Mouse (Mus musculus) neutrophil, adult 5-6 weeks (primary cell): ENCODE data around the gene Polr3k. TPM values are rescaled to one million over a fixed set of nuclear protein-coding genes. Genes with fewer than 3 reads are reported as not detected.

Source experiments
- ATAC-seq: fragments of 151-379, 151-347 bp; 2 replicates; pipeline ENCODE4 v1.8.0; 2017; ENCODE audit warnings: mild to moderate bottlenecking, moderate TSS enrichment; ENCODE audit not compliant: insufficient number of reproducible peaks, poor library complexity, low FRiP score, severe bottlenecking; ENCODE audit errors: extremely low read depth
- total RNA-seq: library from RNA; stranded (forward); fragments of 200-1000 nt; gene quantifications from 2 replicates; pipeline ENCODE4 v1.2.3, GENCODE M21; 2017

The Polr3k gene
- 12.5 and 14.1 TPM in 2 replicates for total RNA-seq

GRCm38 (mm10) chr2:181863791-181864535, at the start of gene Polr3k:
Gene Polr3k, plus strand, starts transcription at chr2:181864337.
- peak; percentile 99 for ATAC-seq

- no peak for ATAC-seq
These were observed 35.0 kb upstream of the Polr3k start for GRCm38 (mm10) chr2:181829032-181829650.

GRCm38 (mm10) chr2:181832745-181833144, 31.4 kb upstream of the Polr3k start:
- ATAC-seq = no peak

- peak; percentile 95 for ATAC-seq
These were observed 26.5 kb upstream of the Polr3k start, which contains the start of gene Pcmtd2 for GRCm38 (mm10) chr2:181837372-181838292. Gene Pcmtd2, plus strand, starts transcription at chr2:181837854.

GRCm38 (mm10) chr2:181838293-181838680, 25.9 kb upstream of the Polr3k start:
- ATAC-seq = no peak

- ATAC-seq = no peak
These were observed 18.3 kb upstream of the Polr3k start for GRCm38 (mm10) chr2:181845709-181846394.

GRCm38 (mm10) chr2:181864536-181864860, 361 bp downstream of the Polr3k start:
- no peak for ATAC-seq

- no peak; the same call in 1 of the 2 replicates for ATAC-seq
These were observed 2.8 kb downstream of the Polr3k start for GRCm38 (mm10) chr2:181866931-181867330.

GRCm38 (mm10) chr2:181871039-181871438, 6.9 kb downstream of the Polr3k start:
- ATAC-seq = no peak

GRCm38 (mm10) chr2:181878903-181879302, 14.8 kb downstream of the Polr3k start:
- no peak for ATAC-seq

- no peak for ATAC-seq
These were observed 19.0 kb downstream of the Polr3k start for GRCm38 (mm10) chr2:181883022-181883749.

- ATAC-seq = no peak
These were observed 53.7 kb downstream of the Polr3k start for GRCm38 (mm10) chr2:181917861-181918260.

- peak; percentile 91 for ATAC-seq
These were observed 54.4 kb downstream of the Polr3k start for GRCm38 (mm10) chr2:181918501-181918900.

Other genes with a start within 250 kb of the Polr3k start
- not detected in 2 replicates for gene Gm29797, start 207.3 kb upstream of the Polr3k start, total RNA-seq
- not detected in 2 replicates for gene Sox18, start 192.7 kb upstream of the Polr3k start, total RNA-seq
- 18.4 and 24.7 TPM in 2 replicates for gene Tcea2, start 184.0 kb upstream of the Polr3k start, total RNA-seq
- 175 and 197 TPM in 2 replicates for gene Rgs19, start 170.4 kb upstream of the Polr3k start, total RNA-seq
- gene Lkaaear1, start 165.9 kb upstream of the Polr3k start, total RNA-seq = not detected in 2 replicates
- 0.49 and 0.81 TPM in 2 replicates for gene Oprl1, start 149.3 kb upstream of the Polr3k start, total RNA-seq
- gene Myt1, start 101.0 kb upstream of the Polr3k start, total RNA-seq = 0.58 TPM in 1 of 2 replicates, not detected in the other
- gene Pcmtd2, start 26.5 kb upstream of the Polr3k start, total RNA-seq = 71.7 and 73.3 TPM in 2 replicates
- 0.12 TPM in 1 of 2 replicates, not detected in the other for gene Gm14496, start 126.8 kb downstream of the Polr3k start, total RNA-seq